Mouse (Mus musculus): ENCODE measurements around the gene Atf6. TPM values are rescaled to one million over a fixed set of nuclear protein-coding genes. Genes with fewer than 3 reads are reported as not detected.
A peak's percentile ranks its signal among the peaks of the same experiment; 100 is the strongest.

Gene Atf6
- polyA plus RNA-seq, 1 experiment, result 12.0 TPM

DNA sequence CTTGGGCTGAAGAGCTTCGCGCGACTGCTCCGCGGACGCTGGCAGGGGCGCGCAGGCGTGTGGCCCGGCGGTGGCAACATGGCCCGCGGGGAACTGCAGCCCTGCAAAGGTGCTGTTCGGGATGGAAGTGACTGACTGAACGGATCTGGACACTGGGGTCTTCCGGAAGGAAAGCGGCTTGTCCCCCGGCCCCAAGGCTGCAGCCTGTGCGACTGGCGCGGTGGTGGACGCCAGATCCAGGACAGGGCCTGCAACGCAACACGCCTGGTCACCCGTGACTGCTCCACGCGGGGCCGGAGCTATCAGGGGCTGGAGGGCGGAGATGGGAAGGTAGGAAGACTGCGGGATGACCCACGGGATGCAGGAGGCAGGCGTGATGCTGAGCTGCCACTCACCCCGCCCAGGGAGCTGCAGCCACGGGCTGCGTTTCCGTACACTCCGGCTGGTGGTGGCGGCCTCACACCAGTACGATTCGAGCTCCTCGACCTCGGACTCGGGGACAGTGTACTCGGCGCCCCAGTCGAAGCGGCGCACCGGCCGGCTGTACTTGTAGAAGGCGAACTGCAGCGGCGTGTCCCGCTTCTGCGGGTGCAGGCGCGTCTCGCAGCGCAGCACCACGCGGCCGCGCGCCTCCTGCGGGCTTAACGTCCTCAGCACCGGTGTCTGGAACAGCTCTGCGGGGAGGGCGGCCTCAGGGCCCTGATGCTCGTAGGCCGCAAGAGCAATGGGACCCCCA lies 40.1 kb upstream of the Atf6 start:
- Histone ChIP-seq H3ac (ENCODE audit: control insufficient read depth, insufficient read length, low read depth) (no peak overlapping the region), H3K27me3 (ENCODE audit: control insufficient read depth, insufficient read depth, insufficient read length) (peaks cover 9% of the 10 kb centered on the region), H3K4me3 (ENCODE audit: insufficient read depth, poor library complexity, severe bottlenecking) (no peak overlapping the region), H3K36me3 (ENCODE audit: control insufficient read depth, insufficient read depth) (no peaks in the 10 kb centered on the region), H3K79me2 (ENCODE audit: control insufficient read depth, insufficient read depth) (no peaks in the 10 kb centered on the region), H3K79me3 (ENCODE audit: low read depth) (no peaks in the 10 kb centered on the region)
- TF ChIP-seq MAX (IDR thresholded peaks at IDR 0.05) (no peak), FOSL1 (IDR thresholded peaks at IDR 0.05; ENCODE audit: insufficient read depth, low read length, poor library complexity, severe bottlenecking) (no peak), CTCF (IDR thresholded peaks at IDR 0.05; ENCODE audit: control insufficient read depth, insufficient read depth, insufficient read length) (no peak), MYOD1 (IDR thresholded peaks at IDR 0.05; ENCODE audit: control insufficient read depth, insufficient read length, low read depth) (no peak), MYOG (IDR thresholded peaks at IDR 0.05; ENCODE audit: control insufficient read depth, extremely low read depth, insufficient read length) (no peak), CEBPB (IDR thresholded peaks at IDR 0.05; ENCODE audit: low read depth) (no peak), USF1 (IDR thresholded peaks at IDR 0.05; ENCODE audit: low read depth) (no peak)

DNA sequence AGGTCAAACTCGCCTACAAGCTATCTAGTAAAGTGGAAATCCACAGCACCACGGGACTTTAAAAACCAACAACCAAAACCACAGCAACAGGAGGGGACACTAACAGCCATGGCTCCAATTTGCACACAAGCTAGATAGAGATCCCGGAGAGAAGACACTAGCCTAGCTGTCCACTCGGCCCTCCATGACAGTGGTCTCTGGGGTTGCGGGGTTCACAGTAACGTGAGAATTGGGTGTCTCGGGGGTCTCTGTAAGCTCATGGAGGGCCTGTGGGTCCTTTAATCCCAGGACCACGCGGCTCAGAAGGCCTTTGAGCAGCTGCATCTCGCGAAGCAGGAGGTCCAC lies 39.5 kb upstream of the Atf6 start:
- peaks cover 9% of the 10 kb centered on the region for H3K27me3 ChIP-seq (ENCODE audit: control insufficient read depth, insufficient read depth, insufficient read length)
- no peak overlapping the region for H3K4me3 ChIP-seq (ENCODE audit: insufficient read depth, poor library complexity, severe bottlenecking)
- H3K79me3 ChIP-seq (ENCODE audit: low read depth), result no peaks in the 10 kb centered on the region
- TF ChIP-seq MAX (IDR thresholded peaks at IDR 0.05), result no peak
- no peak for TF ChIP-seq CEBPB (IDR thresholded peaks at IDR 0.05; ENCODE audit: low read depth)
- TF ChIP-seq USF1 (IDR thresholded peaks at IDR 0.05; ENCODE audit: low read depth), result no peak
- TF ChIP-seq CTCF (IDR thresholded peaks at IDR 0.05; ENCODE audit: control insufficient read depth, insufficient read depth, insufficient read length), result no peak
- TF ChIP-seq MYOD1 (IDR thresholded peaks at IDR 0.05; ENCODE audit: control insufficient read depth, insufficient read length, low read depth), result no peak
- no peak for TF ChIP-seq FOSL1 (IDR thresholded peaks at IDR 0.05; ENCODE audit: insufficient read depth, low read length, poor library complexity, severe bottlenecking)
- no peak for TF ChIP-seq MYOG (IDR thresholded peaks at IDR 0.05; ENCODE audit: control insufficient read depth, extremely low read depth, insufficient read length)
- no peaks in the 10 kb centered on the region for H3K36me3 ChIP-seq (ENCODE audit: control insufficient read depth, insufficient read depth)
- H3K79me2 ChIP-seq (ENCODE audit: control insufficient read depth, insufficient read depth), result no peaks in the 10 kb centered on the region
- H3ac ChIP-seq (ENCODE audit: control insufficient read depth, insufficient read length, low read depth), result no peak overlapping the region

GRCm38 (mm10) chr1:170903485-170903884 lies 35.9 kb upstream of the Atf6 start:
- Histone ChIP-seq H3K27me3 (ENCODE audit: control insufficient read depth, insufficient read depth, insufficient read length) (peaks cover 9% of the 10 kb centered on the region), H3ac (ENCODE audit: control insufficient read depth, insufficient read length, low read depth) (no peak overlapping the region), H3K36me3 (ENCODE audit: control insufficient read depth, insufficient read depth) (no peaks in the 10 kb centered on the region), H3K4me3 (ENCODE audit: insufficient read depth, poor library complexity, severe bottlenecking) (no peak overlapping the region), H3K79me2 (ENCODE audit: control insufficient read depth, insufficient read depth) (no peaks in the 10 kb centered on the region), H3K79me3 (ENCODE audit: low read depth) (no peaks in the 10 kb centered on the region)
- TF ChIP-seq MYOG (IDR thresholded peaks at IDR 0.05; ENCODE audit: control insufficient read depth, extremely low read depth, insufficient read length), result no peak
- TF ChIP-seq CTCF (IDR thresholded peaks at IDR 0.05; ENCODE audit: control insufficient read depth, insufficient read depth, insufficient read length), result no peak
- TF ChIP-seq MAX (IDR thresholded peaks at IDR 0.05), result no peak
- TF ChIP-seq FOSL1 (IDR thresholded peaks at IDR 0.05; ENCODE audit: insufficient read depth, low read length, poor library complexity, severe bottlenecking), result no peak
- no peak for TF ChIP-seq CEBPB (IDR thresholded peaks at IDR 0.05; ENCODE audit: low read depth)

DNA sequence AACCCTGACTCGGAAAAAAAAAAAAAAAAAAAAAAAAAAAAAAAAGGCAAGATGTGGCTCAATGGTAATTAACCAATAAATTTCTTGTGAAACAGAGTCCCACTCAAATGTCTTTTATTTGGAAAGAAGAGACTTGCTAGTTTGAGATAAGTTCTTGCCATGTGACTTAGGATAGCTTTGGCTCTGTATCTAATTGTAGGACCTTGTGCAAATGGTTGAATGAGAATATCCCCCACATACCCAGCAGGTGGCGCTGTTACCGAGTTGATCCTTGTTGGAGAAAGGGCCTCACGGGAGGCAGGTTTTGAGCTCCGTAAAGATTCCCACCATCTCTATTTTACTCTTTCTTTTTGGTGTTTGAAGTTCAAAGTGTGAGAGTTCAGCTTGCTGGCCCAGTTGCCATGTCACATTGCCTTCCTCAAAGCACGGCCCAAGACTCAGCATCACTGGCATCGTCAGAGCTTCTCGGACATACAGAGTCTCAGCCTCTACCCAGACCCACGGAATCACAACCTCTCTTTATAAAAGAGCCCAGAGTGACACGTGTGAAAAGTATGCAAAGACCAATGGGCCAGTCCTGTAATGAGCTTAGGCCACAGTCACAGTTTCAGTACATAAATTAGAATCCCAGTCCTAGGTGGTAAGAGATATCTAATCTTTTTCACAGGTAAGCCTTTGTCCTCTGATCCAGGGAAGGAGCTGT lies 34.1 kb upstream of the Atf6 start:
- no peaks in the 10 kb centered on the region for H3K36me3 ChIP-seq (ENCODE audit: control insufficient read depth, insufficient read depth)
- TF ChIP-seq USF1 (IDR thresholded peaks at IDR 0.05; ENCODE audit: low read depth) (peak; percentile 38), CTCF (IDR thresholded peaks at IDR 0.05; ENCODE audit: control insufficient read depth, insufficient read depth, insufficient read length) (peak; percentile 18), MAX (IDR thresholded peaks at IDR 0.05) (no peak)
- no peak overlapping the region for H3ac ChIP-seq (ENCODE audit: control insufficient read depth, insufficient read length, low read depth)
- H3K79me3 ChIP-seq (ENCODE audit: low read depth), result no peaks in the 10 kb centered on the region
- H3K79me2 ChIP-seq (ENCODE audit: control insufficient read depth, insufficient read depth), result no peaks in the 10 kb centered on the region
- H3K4me3 ChIP-seq (ENCODE audit: insufficient read depth, poor library complexity, severe bottlenecking), result no peak overlapping the region
- H3K27me3 ChIP-seq (ENCODE audit: control insufficient read depth, insufficient read depth, insufficient read length), result no peaks in the 10 kb centered on the region

- Histone ChIP-seq H3K79me3 (ENCODE audit: low read depth) (no peaks in the 10 kb centered on the region), H3K79me2 (ENCODE audit: control insufficient read depth, insufficient read depth) (no peaks in the 10 kb centered on the region), H3K36me3 (ENCODE audit: control insufficient read depth, insufficient read depth) (no peaks in the 10 kb centered on the region), H3ac (ENCODE audit: control insufficient read depth, insufficient read length, low read depth) (no peak overlapping the region), H3K4me3 (ENCODE audit: insufficient read depth, poor library complexity, severe bottlenecking) (no peak overlapping the region), H3K27me3 (ENCODE audit: control insufficient read depth, insufficient read depth, insufficient read length) (no peaks in the 10 kb centered on the region)
- TF ChIP-seq FOSL1 (IDR thresholded peaks at IDR 0.05; ENCODE audit: insufficient read depth, low read length, poor library complexity, severe bottlenecking) (no peak), MYOG (IDR thresholded peaks at IDR 0.05; ENCODE audit: control insufficient read depth, extremely low read depth, insufficient read length) (no peak), MAX (IDR thresholded peaks at IDR 0.05) (no peak), USF1 (IDR thresholded peaks at IDR 0.05; ENCODE audit: low read depth) (no peak), MYOD1 (IDR thresholded peaks at IDR 0.05; ENCODE audit: control insufficient read depth, insufficient read length, low read depth) (no peak), CTCF (IDR thresholded peaks at IDR 0.05; ENCODE audit: control insufficient read depth, insufficient read depth, insufficient read length) (no peak), CEBPB (IDR thresholded peaks at IDR 0.05; ENCODE audit: low read depth) (no peak)
Measured at GRCm38 (mm10) chr1:170900799-170901467, 33.4 kb upstream of the Atf6 start.

Measured in C2C12 (cell line).